Mouse (Mus musculus) spleen, adult 12 weeks (tissue): ENCODE measurements around the gene Arhgap24.

Experiments used
- DNase-seq: peaks from one replicate; pipeline ENCODE4 v3.0.0; 2022; ENCODE audit warnings: low spot score

Gene Arhgap24

DNA sequence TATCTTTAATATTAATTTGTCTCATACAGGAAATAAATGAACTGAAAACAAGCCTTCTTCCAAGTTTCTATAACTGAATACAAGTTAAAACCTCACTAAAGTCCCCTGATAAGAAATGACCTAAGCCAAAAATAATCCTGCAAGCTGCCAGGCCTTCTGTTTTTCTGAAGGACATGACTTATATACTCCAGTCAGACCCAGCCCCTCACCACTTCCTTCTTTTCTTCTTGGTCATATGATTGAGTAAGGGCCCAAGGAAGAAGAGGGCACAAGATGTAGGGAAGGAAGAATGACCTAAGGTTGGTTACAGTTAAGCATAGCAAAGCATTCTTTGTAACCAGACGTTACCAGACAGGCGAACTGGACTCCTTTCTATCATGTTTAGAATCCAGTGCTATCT lies 21.1 kb downstream of the Arhgap24 start:
- DNase-seq: no peak

DNA sequence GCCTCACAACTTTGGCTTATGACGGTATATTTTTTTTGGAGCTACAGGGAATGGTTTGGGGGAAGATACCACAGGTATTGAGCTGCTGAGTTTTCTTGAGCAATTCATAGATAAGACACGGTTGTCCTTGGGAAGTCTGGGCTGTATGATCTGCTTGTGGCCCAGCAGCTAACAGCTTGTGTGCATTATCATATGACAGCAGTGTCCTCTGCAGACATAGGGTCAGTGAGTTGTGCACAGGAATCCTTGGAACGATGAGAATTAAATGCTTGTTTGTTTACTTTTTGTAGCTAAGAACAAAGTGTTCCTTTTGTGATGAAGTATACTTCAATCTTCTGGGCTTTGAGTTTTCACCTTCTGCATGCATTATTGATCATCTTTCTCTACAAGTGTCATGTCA lies 21.9 kb downstream of the Arhgap24 start:
- DNase-seq: no peak

DNA sequence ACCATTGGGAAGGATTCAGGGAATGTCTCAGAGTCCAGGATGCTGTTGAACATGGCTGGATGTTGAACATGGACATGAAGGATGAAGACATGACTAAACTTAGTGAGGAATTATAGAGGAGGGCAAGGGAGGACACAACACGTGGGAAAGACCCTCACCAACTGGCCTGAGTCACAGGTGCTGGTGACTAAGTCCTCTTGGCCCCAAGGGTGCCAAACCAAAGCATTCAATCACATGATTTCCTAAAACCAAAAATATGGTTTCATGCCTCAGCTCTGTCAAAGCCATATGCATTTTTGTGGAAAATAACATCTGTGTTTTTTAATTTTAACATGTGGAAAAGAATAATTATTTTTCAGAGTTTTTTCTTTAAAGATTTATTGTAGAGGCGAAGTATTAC lies 22.7 kb downstream of the Arhgap24 start:
- DNase-seq: no peak

DNA sequence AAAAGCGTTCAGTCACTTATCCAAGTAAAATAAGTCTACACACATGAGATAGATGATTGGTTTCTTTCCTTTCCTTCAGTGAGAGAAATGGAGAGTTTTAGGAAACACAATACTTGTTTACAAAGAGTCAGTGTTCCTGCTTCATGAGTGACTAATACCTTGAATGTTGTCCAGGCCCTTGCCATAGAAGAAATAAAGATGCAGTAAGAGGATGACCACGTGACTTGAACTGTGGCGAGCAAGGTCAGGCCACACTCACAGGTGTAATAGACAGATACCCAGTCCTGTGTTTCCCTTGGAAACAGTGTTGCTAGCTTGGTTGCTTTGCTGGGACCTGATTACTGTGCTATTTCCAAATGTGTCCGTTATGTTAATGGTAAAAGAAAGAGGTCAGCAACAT lies 23.4 kb downstream of the Arhgap24 start:
- no peak for DNase-seq

DNA sequence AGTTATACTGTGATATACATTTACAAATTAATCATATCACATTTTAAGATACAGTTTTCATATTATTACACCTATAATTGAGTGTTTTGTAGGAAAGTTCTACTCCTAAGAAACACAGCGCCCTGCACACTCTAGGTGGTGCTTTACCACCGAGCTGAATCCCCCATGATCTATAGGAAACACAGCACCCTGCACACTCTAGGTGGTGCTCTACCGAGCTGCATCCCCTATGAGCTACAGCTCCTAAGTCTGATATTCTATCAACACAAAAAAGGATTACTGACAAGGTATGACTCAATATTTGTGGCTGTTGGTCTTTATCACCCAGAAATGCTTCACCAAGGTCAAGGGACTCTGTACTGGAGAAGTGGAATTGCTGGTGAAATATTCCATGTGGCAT lies 27.0 kb downstream of the Arhgap24 start:
- DNase-seq: no peak

DNA sequence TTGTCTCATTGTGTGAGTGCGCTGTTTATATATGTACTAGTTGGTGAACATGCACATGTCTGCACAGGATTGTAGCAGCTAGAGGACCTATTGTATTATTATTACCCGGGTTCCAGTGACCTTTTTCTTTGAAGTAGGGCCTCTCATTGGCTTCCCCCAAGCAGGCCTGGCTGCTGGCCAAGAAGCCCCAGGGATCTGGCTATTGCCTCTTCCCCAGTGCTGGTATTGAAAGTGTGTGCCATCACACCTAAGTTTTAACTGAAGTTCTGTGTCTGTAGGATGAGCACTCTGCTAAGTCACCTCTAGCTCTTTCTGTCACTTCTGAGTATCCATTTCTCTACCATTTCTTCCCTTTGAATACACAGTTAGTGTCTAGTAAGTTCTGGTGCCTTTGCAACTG lies 28.2 kb downstream of the Arhgap24 start:
- DNase-seq: no peak

DNA sequence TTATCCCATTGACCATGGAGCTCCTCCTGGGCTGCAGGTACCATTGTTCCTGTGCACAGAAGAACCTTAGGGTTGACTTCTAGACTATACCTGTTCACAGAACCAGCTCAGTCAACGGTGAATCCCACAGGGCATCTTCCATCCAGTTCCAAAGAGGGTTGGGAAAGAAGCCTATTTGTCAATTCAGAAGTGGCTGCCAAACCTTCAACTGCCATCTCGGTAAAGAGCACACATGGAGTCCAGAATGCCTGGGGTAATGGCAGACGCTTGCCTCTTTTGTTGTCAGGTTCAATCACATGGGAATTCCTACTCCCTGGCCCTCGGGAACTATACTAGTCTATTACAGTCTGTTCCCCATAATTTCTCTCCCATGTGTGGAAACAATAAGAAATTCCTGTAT lies 30.5 kb downstream of the Arhgap24 start:
- no peak for DNase-seq

DNA sequence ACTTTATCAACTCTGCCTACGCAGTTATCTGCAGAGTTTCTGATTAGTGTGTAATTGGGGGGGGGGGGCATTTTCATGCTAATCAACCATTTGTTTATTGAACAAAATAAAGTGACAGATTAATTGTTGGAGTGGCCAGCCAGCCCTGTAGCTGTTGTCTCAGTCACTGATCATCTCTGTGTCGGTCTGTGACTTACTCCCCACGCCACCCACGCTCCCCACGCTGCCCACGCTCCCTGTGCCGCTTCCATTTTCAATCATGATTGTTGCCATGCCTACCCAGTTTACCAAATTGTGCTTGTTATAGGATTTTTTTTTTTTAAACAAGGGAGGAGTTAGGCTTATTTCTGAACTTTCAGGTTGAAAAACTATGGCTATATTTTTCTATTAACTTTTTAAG lies 34.3 kb downstream of the Arhgap24 start:
- no peak for DNase-seq

DNA sequence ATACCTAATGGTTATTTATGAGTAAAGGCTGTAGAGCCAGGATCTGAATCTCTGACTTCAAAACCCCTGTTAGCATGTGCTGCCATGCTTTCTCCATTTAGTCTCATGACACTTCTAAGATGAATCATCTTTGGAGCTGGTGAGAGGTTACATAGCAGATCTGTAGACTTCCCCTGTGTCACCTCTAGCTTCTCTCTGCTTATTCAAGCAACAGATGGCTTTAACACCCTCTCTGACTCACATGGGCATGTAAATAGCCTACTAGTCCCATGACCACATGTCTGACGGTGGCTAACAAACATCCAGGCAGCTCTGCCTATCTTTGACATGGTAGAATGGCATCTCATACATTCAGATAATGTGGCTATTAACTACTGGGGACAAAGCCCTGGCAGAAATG lies 39.3 kb downstream of the Arhgap24 start:
- no peak for DNase-seq

DNA sequence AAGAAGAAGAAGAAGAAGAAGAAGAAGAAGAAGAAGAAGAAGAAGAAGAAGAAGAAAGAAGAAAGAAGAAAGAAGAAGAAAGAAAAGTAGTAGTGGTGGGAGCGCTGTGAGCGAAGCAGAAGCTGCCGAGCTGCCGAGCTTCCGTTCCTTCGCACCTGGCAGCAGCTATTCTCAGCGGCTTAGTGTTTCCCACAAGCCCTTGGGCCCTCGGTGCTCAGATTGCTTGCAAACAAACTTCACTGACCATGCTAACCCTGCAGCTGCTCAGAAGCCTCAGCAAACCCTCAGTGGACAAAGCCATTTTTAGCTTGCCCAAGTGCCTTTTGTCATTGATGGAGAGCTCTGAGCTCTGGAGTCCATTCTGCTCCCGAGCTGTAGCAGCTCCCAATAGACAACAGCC lies 54.1 kb downstream of the Arhgap24 start:
- no peak for DNase-seq

DNA sequence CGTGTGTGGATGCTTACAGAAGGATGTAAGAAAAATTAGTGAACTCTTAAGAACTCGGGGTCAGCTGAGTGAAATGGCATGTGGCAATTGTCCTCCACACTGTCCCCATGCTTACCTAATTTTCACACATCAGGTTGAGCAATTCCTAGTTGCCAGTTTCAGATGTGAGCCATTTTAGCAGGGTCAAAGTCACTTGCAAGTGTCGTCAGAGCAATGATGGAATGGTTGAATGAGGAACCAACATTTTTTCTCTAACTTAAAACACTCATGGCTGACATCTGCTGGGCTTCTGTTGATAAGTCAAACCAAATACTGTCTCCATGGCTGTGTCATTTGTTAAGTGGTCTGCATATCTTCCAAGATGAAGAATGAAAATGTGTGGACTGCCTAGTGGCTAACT lies 56.6 kb downstream of the Arhgap24 start:
- DNase-seq: no peak

DNA sequence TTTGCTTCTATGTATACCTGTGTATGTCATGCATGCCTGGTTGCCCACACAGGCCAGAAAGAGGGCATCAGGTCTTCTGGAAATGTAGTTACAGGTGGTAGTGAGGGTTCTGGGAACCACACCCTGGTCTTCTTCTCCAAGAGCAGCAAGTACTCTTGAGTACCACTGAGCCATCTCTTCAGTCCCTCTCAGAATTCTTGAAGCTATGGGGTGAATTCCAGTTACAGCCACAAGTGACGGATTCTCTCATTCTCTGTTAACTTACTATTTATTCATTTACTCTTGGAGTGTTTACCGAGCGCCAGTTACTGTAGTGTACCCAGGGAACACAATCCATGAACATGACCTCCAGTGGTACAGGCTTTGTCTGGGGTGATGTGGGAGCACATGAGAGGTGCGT lies 65.1 kb downstream of the Arhgap24 start:
- DNase-seq: no peak

DNA sequence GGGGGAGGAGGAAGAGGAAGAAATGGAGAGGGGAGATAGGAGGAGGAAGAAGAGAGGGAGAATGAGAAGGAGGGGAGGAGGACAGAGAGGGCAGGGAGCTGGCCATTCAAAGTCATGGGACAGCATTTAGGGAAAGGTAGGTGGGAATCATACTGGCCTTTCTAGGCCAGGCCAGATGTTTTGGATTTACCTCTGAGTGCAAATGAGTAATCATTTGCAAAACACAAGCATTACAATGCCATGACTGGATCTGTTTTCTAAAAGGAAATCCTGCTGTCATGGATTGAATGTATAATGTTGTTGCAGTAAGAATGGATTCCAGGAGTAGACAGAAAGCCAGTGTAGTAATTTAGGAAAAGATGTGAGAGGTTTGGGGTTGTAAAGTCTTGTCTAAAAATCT lies 66.6 kb downstream of the Arhgap24 start:
- DNase-seq: no peak

DNA sequence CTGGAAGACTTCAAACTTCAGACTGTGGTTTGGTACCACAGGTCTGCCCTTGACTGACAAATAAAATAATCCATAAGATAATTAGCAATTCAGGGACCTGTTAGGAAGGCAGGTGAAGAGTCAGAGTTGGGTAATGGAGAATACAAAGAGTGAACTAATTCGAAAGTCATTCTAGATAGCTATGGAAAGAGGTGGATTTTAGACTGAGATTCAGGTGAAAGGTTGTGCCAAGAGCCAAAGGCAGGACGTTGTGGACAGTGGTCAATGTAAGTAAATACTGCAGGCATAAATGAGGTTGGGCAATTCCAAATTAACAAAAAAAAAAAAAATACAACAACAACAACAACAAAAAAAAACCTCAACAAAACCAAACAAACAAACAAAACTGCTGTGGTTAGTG lies 67.2 kb downstream of the Arhgap24 start:
- no peak for DNase-seq

DNA sequence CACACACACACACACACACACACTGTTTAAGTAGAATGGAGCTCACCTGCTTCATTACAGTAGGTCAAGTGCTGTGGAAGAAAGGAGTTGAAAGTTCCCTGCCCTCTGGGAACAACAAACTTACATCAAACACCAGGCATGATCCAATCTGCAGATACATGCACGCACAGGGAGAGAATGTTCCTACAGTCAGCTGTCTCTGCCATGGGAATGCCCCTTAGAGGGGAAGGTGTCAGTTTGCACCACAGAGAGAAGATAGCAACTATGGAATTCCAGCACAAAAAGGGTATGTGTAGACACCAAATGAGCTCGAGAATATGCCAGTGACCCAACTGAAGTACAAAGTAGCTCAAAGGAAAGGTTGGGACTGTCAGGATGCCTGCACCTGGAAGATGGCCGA lies 69.0 kb downstream of the Arhgap24 start:
- DNase-seq: no peak

DNA sequence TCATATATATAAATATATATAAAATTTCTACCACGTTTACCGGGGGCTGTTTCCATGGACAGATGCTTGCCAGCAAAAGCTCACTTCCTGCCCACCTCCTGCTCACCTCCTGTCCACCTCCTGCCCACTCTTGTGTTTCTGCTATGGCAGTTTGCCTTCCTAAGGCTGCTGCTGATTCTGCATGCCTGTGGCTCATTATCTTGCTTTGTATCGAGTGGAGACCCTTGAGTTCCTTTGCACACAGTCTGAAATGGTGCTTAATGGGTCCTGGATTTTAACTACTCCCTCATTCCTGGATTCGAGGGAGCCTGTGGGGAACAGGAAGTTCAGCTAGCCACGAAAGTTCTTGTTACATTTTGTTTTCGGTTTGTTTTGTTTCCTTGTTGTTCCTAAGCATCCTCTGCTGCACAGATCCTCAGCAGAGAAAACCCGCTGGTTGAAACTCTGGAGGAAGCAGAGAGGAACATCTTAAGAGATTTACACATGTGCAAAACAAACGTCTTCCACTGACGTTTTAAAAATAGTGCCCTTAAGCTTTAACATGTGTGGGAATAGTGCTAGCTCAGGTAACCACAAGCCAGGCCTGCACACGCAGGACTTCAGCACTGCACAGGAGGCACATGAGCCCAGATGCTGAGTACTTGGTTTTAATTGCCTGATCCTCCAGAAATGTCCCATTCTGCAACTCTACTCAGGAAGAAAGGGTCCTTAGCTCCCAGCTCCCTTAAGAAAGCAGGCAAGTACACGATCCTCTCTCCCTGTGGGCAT lies 69.9 kb downstream of the Arhgap24 start:
- no peak for DNase-seq

DNA sequence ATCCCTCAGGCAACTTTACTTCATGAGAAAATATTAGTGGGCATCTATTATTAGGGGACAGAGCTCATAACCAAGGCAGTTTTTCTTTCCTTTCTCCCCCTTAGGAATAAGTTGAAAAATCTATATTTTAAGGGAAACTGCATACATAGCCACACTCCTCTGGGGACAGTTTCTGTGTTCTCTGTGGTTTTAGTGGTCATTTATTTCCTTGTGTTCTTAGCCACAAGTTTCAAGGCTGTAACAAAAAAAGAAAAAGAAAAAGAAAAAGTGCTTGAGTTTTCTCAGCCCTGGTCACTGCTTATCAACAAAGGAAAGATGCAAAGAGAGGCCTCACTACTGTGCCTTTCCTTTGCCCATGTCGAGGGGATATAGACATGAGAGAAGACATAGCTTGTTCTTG lies 71.3 kb downstream of the Arhgap24 start:
- no peak for DNase-seq

DNA sequence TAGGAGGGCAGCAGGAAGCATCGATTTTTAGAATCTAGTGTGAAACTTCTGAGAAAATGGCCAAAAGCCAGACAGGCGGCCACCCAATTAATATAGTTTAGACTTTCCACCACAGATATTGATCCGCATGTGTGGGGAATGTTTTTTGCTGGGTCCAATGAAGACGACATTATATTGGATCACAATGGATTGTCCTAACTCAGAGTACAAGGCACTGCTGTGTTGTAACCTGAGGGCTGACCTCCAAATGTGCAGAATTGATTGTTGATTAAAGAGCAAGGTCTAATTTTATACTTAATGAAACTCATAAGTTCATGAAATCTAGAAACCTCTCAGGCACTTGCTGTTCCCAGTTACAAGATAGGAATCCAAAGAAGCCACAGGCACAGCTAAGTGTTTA lies 74.8 kb downstream of the Arhgap24 start:
- no peak for DNase-seq

DNA sequence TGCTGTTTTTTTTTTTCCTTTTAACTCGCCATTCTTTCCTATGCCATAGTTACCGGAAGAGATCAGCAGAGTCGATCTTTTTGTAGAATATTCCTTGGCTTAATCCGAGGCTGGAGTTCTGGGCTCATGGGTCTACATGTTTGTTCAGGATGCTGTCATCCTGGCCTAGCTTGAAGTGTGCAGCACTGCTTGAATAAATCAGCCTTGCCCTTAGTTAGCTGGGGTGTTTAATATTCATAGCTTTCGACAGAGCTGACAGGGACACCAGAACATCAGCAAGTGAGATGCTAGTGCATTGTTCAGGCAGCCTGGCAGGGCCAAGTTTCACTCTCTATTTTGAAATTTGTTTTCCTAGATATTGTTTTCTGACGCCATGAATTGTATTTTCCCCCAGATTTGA lies 79.1 kb downstream of the Arhgap24 start:
- DNase-seq: no peak

DNA sequence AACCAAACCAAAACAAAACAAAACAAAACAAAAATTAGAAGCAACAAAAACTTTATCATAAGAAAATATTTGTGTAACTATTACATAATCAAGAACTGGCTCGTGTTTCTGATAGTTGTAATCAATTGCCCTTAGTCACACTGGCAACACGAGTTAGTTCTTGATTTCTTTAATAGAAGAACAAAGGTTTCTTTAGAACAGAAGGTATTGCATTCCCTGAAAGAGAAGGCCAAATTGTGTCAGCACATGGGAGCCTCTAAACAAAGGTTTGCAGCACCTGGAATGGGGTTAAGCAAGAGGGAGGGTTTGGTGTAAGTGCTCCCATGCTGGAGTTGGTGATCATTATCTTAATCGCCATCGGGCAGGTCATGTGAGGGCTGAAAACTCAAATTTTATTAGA lies 82.8 kb downstream of the Arhgap24 start:
- DNase-seq: no peak

DNA sequence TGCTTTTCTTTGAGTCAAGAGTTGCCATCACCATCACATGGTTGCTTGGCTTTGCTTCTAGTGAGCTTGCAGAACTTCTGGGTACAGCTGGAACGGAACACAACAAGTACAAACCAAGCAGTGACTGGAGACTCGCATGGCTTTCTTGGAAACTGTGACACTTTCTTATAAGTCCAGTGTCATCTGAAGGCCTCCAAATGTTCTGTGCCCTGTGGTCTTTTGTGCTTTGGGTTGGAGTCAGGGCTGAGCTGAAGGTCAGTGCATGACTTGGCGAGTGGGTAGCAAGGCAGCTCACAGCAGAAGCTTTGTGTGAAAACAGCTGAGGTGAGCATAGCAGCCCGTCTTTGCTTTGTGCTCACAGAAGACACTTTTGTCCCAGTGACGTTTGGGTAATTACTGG lies 87.6 kb downstream of the Arhgap24 start:
- no peak for DNase-seq

DNA sequence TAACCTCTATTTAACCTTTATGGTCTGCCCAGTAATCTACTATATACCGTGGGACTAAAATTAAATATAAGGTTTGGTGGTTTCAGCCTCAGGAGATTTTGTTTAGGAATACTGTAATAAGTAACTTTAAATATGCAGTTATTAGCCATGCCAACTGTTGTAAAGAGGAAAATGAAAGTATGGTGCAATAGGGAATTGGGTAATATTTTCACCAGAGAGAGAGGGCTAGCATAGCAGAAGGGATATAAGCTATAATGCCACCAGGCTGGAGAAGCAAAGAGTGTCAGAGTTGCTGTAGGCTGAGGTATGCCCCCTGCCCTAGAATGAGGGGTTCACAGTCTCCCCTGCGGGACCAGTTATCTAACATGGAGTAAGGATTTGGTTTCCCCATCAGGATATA lies 90.3 kb downstream of the Arhgap24 start:
- DNase-seq: no peak

DNA sequence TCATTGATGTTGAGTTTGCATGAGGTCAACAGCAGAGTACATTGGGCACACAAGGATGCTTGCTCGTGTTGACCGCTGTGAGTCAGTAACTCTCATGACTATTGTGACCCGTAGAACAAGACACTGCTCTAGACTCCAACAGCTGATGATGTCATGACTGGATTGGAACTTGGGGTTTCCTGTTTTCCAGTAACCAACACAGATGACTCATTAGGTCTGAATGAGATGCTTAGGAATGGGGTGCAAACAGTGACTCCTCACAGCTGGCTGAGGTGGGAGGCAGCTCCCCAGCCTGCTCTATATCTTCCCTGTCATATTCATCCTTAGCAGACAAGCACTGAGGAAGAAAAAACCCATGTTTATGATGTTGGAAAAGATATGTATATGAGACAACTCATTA lies 95.6 kb downstream of the Arhgap24 start:
- no peak for DNase-seq

DNA sequence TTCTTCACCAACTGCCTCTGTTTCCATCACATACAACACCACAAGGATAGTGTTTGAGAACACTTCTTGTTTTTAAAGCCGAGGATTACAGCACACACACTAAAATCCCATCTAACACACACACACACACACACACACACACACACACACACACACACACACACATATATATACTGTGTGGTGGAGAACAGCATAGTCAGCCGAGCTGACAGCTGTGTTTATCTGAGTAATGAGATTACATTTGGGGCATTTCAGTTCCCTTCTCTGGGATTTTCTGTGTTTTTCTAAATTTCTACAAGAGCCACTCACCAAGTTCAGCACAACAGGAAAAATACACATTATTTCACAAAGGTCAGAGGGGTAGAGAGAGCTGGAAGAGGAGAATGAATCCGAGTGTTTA lies 96.5 kb downstream of the Arhgap24 start:
- no peak for DNase-seq

DNA sequence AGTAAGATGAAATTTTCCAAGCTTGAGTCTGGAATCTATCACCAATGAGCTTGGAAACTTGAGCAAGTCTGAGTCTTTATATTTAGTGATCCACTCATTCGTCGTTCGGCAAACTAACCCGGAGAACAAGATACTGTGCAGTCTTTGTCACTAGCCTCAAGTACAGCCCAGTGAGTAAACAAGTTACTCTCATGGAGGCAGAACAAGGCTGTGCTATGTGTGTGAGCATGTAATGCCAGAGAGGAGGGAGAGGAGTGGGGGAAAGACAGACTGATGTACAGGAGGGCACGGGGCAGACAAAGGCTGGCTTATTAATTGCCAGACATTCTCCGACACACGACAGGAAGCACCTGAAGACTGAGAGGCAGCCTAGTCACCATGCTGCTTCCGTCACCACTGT lies 97.2 kb downstream of the Arhgap24 start:
- no peak for DNase-seq
